Mouse (Mus musculus): ENCODE measurements around the gene Spint5.

DNA sequence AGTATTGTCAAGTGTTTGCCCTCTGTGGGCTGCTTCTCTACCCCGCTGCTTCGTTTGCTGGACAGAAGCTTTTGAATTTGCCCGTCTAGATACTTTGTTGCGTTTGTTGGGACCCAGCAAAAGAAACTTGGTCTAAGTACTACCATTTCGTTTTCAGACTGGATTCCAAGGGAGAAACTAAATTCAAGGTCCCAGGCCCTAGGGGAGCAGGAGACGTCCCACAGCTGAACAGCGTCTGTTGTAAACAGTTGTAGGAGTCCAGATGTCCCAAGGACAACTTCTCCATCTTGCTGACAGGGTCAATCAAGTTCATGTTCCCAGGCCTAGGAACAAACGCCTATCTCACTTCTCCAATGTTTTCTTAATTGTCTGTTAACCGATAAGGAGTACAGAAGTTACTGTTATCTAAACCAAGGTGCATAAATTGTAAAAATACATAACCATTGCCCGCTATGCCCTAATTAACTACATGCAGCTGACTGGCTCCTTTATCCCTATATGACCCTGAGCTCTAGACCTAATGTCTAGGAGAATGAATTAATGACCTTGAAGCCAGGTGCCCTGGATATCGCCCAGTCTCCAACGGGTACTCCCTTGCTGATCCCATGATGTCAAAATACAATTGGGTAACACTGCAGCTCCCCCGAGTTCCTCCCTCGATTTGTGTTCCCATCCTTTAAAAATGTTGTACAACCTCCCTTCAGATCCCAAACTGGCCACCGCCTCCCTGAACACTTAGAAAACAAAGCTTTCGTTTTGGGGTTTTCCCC, 38.0 kb upstream of the Spint5 start:
- TF ChIP-seq CTCF (conservative IDR thresholded peaks at IDR 0.05; ENCODE audit: low read length), result no peak
- TF ChIP-seq NANOG (IDR thresholded peaks at IDR 0.05; ENCODE audit: borderline replicate concordance, low read length), result no peak
- no peak for TF ChIP-seq POU5F1 (IDR thresholded peaks at IDR 0.05; ENCODE audit: borderline replicate concordance, low read length)
